Mouse (Mus musculus) small intestine, adult 2 months (tissue): Measurements from ENCODE around the gene Ngdn. TPM values are rescaled to one million over a fixed set of nuclear protein-coding genes. Genes with fewer than 3 reads are reported as not detected.

Experiments used
- H3K27ac ChIP-seq: fragments of 200-500 bp; 2 replicates; pipeline ENCODE4 v1.5.1; 2012; ENCODE audit warnings: low read depth, low read length, control low read depth, inconsistent platforms; ENCODE audit not compliant: insufficient read depth
- H3K27me3 ChIP-seq: fragments of 200-500 bp; 2 replicates; pipeline ENCODE4 v1.6.1; 2012; ENCODE audit warnings: mild to moderate bottlenecking, moderate library complexity, low read length, inconsistent platforms; ENCODE audit not compliant: control insufficient read depth, insufficient read depth
- H3K36me3 ChIP-seq: fragments of 200-500 bp; 2 replicates; pipeline ENCODE4 v1.6.1; 2012; ENCODE audit warnings: mild to moderate bottlenecking, low read length, control low read depth, inconsistent platforms; ENCODE audit not compliant: control insufficient read depth, insufficient read depth
- H3K4me1 ChIP-seq: fragments of 200-500 bp; 2 replicates; pipeline ENCODE4 v1.6.1; 2012; ENCODE audit warnings: low read length, inconsistent platforms, mixed read lengths; ENCODE audit not compliant: control insufficient read depth, insufficient read depth, insufficient read length
- H3K4me3 ChIP-seq: fragments of 200-500 bp; 2 replicates; pipeline ENCODE4 v1.5.1; 2012; ENCODE audit warnings: low read depth, mild to moderate bottlenecking, control low read depth, inconsistent platforms, low read length, moderate library complexity
- CTCF ChIP-seq: fragments of 200-500 bp; IDR thresholded peaks from 2 replicates; pipeline ENCODE4 v1.5.1; 2012; ENCODE audit warnings: low read depth, mild to moderate bottlenecking, control low read depth, inconsistent platforms, low read length, moderate library complexity, mixed read lengths; ENCODE audit not compliant: insufficient replicate concordance, insufficient read length; ENCODE audit errors: extremely low read depth
- POLR2A ChIP-seq: fragments of 200-500 bp; IDR thresholded peaks from 2 replicates; pipeline ENCODE4 v1.6.1; 2012; ENCODE audit warnings: low read depth, mild to moderate bottlenecking, control low read depth, inconsistent platforms, low read length, moderate library complexity
- WGBS: fragments of 180-500 bp; shearing (Covaris S2); methylation state at CpG from one replicate; pipeline ENCODE4 v1.1.7; 2018; 5-methylcytosine and 5-hydroxymethylcytosine counted together
- polyA plus RNA-seq: library from polyadenylated mRNA; depleted of rRNA; stranded (reverse); fragments of >200 nt; gene quantifications from 2 replicates; pipeline ENCODE4 v1.2.3, GENCODE M21; 2012

Ngdn gene
- polyA plus RNA-seq, 1 experiment = 8.4 TPM

GRCm38 (mm10) chr14:55000814-55001213, 14.4 kb upstream of the Ngdn start:
- TF ChIP-seq CTCF (no peak), POLR2A (no peak)
- Histone ChIP-seq H3K4me3 (no peak overlapping the region), H3K27me3 (no peaks in the 10 kb centered on the region), H3K27ac (no peak overlapping the region), H3K36me3 (no peaks in the 10 kb centered on the region), H3K4me1 (no peaks in the 10 kb centered on the region)
- WGBS = 82% methylated on average over 6 of the region's 6 CpGs

- Histone ChIP-seq H3K4me1 (no peaks in the 10 kb centered on the region), H3K27me3 (no peaks in the 10 kb centered on the region), H3K36me3 (no peaks in the 10 kb centered on the region), H3K4me3 (no peak overlapping the region), H3K27ac (no peak overlapping the region)
- WGBS = 100% methylated on average over 2 of the region's 2 CpGs
- TF ChIP-seq POLR2A = no peak
- TF ChIP-seq CTCF = no peak
These were observed 13.8 kb upstream of the Ngdn start for GRCm38 (mm10) chr14:55001446-55001845.

GRCm38 (mm10) chr14:55001938-55002686, 13.1 kb upstream of the Ngdn start:
- H3K27ac ChIP-seq = no peak overlapping the region
- no peaks in the 10 kb centered on the region for H3K4me1 ChIP-seq
- TF ChIP-seq POLR2A (no peak), CTCF (no peak)
- WGBS = 34% methylated on average over 12 of the region's 12 CpGs
- H3K4me3 ChIP-seq = no peak overlapping the region
- H3K36me3 ChIP-seq = no peaks in the 10 kb centered on the region
- no peaks in the 10 kb centered on the region for H3K27me3 ChIP-seq

GRCm38 (mm10) chr14:55002687-55003120, 12.6 kb upstream of the Ngdn start:
- no peak overlapping the region for H3K4me3 ChIP-seq
- TF ChIP-seq CTCF (no peak), POLR2A (no peak)
- no peak overlapping the region for H3K27ac ChIP-seq
- no peaks in the 10 kb centered on the region for H3K36me3 ChIP-seq
- no peaks in the 10 kb centered on the region for H3K4me1 ChIP-seq
- no peaks in the 10 kb centered on the region for H3K27me3 ChIP-seq
- WGBS = 59% methylated on average over 7 of the region's 7 CpGs

- Histone ChIP-seq H3K4me1 (no peaks in the 10 kb centered on the region), H3K4me3 (no peak overlapping the region), H3K27me3 (no peaks in the 10 kb centered on the region), H3K36me3 (no peaks in the 10 kb centered on the region), H3K27ac (no peak overlapping the region)
- WGBS = 60% methylated on average over 18 of the region's 18 CpGs
- no peak for TF ChIP-seq CTCF
- no peak for TF ChIP-seq POLR2A
These were observed 11.1 kb upstream of the Ngdn start for GRCm38 (mm10) chr14:55003878-55004855.

- no peak for TF ChIP-seq CTCF
- TF ChIP-seq POLR2A = no peak
- no peaks in the 10 kb centered on the region for H3K36me3 ChIP-seq
- no peak overlapping the region for H3K4me3 ChIP-seq
- no peak overlapping the region for H3K27ac ChIP-seq
- WGBS = 77% methylated on average over 2 of the region's 2 CpGs
- no peaks in the 10 kb centered on the region for H3K4me1 ChIP-seq
- H3K27me3 ChIP-seq = no peaks in the 10 kb centered on the region
These were observed 9.7 kb upstream of the Ngdn start for GRCm38 (mm10) chr14:55005506-55005905.

GRCm38 (mm10) chr14:55005967-55006366, 9.3 kb upstream of the Ngdn start:
- no peak overlapping the region for H3K27ac ChIP-seq
- no peaks in the 10 kb centered on the region for H3K4me1 ChIP-seq
- 88% methylated on average over 8 of the region's 8 CpGs for WGBS
- TF ChIP-seq CTCF = no peak
- no peak for TF ChIP-seq POLR2A
- no peaks in the 10 kb centered on the region for H3K27me3 ChIP-seq
- no peak overlapping the region for H3K4me3 ChIP-seq
- H3K36me3 ChIP-seq = no peaks in the 10 kb centered on the region

GRCm38 (mm10) chr14:55006541-55006940, 8.7 kb upstream of the Ngdn start:
- H3K27ac ChIP-seq = no peak overlapping the region
- WGBS = 65% methylated on average over 3 of the region's 3 CpGs
- TF ChIP-seq CTCF (no peak), POLR2A (no peak)
- no peak overlapping the region for H3K4me3 ChIP-seq
- H3K27me3 ChIP-seq = no peaks in the 10 kb centered on the region
- H3K36me3 ChIP-seq = no peaks in the 10 kb centered on the region
- H3K4me1 ChIP-seq = no peaks in the 10 kb centered on the region
